Mouse (Mus musculus): Measurements from ENCODE around the gene Ang2. TPM values are rescaled to one million over a fixed set of nuclear protein-coding genes. Genes with fewer than 3 reads are reported as not detected.
"Not testable (repeated sequence)": the region's sequence is repeated elsewhere in the genome, so short reads cannot be mapped to it uniquely, and the experiment has no call there.

Gene Ang2
- polyA plus RNA-seq (2012; rRNA removed) = not detected in 2 replicates

- no peak for DNase-seq (ENCODE audit: extremely low spot score in 1 of 2, low spot score in 1 of 2)
Measured at GRCm38 (mm10) chr14:51199098-51200023, at the start of gene Ang2. Ang2 (minus strand) TSS chr14:51199148.

GRCm38 (mm10) chr14:51247736-51248135 is 48.8 kb upstream of the Ang2 start:
- DNase-seq (ENCODE audit: extremely low spot score in 1 of 2, low spot score in 1 of 2) = no peak

- DNase-seq (ENCODE audit: extremely low spot score in 1 of 2, low spot score in 1 of 2) = peak; percentile 14 to 72
Measured at GRCm38 (mm10) chr14:51240899-51241298, 42.0 kb upstream of the Ang2 start.

GRCm38 (mm10) chr14:51237488-51237887 is 38.5 kb upstream of the Ang2 start:
- not testable (repeated sequence) for DNase-seq (ENCODE audit: extremely low spot score in 1 of 2, low spot score in 1 of 2)

- not testable (repeated sequence) for DNase-seq (ENCODE audit: extremely low spot score in 1 of 2, low spot score in 1 of 2)
Measured at GRCm38 (mm10) chr14:51229657-51230056, 30.7 kb upstream of the Ang2 start.

- DNase-seq (ENCODE audit: extremely low spot score in 1 of 2, low spot score in 1 of 2) = not testable (repeated sequence)
Measured at GRCm38 (mm10) chr14:51220075-51220474, 21.1 kb upstream of the Ang2 start.

GRCm38 (mm10) chr14:51203115-51203514 is 4.2 kb upstream of the Ang2 start, which contains the start of gene Ear14:
Ear14 (plus strand) TSS chr14:51203391.
- no peak for DNase-seq (ENCODE audit: extremely low spot score in 1 of 2, low spot score in 1 of 2)

- DNase-seq (ENCODE audit: extremely low spot score in 1 of 2, low spot score in 1 of 2) = no peak
Measured at GRCm38 (mm10) chr14:51200466-51200865, 1.5 kb upstream of the Ang2 start.

- peak; percentile 15 to 28 for DNase-seq (ENCODE audit: extremely low spot score in 1 of 2, low spot score in 1 of 2)
Measured at GRCm38 (mm10) chr14:51200054-51200453, 1.1 kb upstream of the Ang2 start.

GRCm38 (mm10) chr14:51195681-51196080 is 3.3 kb downstream of the Ang2 start:
- DNase-seq (ENCODE audit: extremely low spot score in 1 of 2, low spot score in 1 of 2) = no peak

GRCm38 (mm10) chr14:51181051-51181450 is 17.9 kb downstream of the Ang2 start:
- DNase-seq (ENCODE audit: extremely low spot score in 1 of 2, low spot score in 1 of 2) = not testable (repeated sequence)

- peak in 1 of 2 experiments; percentile 12 for DNase-seq (ENCODE audit: extremely low spot score in 1 of 2, low spot score in 1 of 2)
Measured at GRCm38 (mm10) chr14:51173843-51174242, 25.1 kb downstream of the Ang2 start.

- DNase-seq (ENCODE audit: extremely low spot score in 1 of 2, low spot score in 1 of 2) = peak in 1 of 2 experiments; percentile 37
Measured at GRCm38 (mm10) chr14:51172947-51173346, 26.0 kb downstream of the Ang2 start.

GRCm38 (mm10) chr14:51172095-51172865 is 26.7 kb downstream of the Ang2 start:
- DNase-seq (ENCODE audit: extremely low spot score in 1 of 2, low spot score in 1 of 2) = peak in 1 of 2 experiments; percentile 58

GRCm38 (mm10) chr14:51166068-51166467 is 32.9 kb downstream of the Ang2 start:
- no peak for DNase-seq (ENCODE audit: extremely low spot score in 1 of 2, low spot score in 1 of 2)

GRCm38 (mm10) chr14:51165435-51165834 is 33.5 kb downstream of the Ang2 start:
- no peak for DNase-seq (ENCODE audit: extremely low spot score in 1 of 2, low spot score in 1 of 2)

- not testable (repeated sequence) for DNase-seq (ENCODE audit: extremely low spot score in 1 of 2, low spot score in 1 of 2)
Measured at GRCm38 (mm10) chr14:51163323-51163722, 35.6 kb downstream of the Ang2 start.

- DNase-seq (ENCODE audit: extremely low spot score in 1 of 2, low spot score in 1 of 2) = not testable (repeated sequence)
Measured at GRCm38 (mm10) chr14:51161976-51162375, 37.0 kb downstream of the Ang2 start, which contains the start of gene Rnase2b. Rnase2b (plus strand) TSS chr14:51162260.

- DNase-seq (ENCODE audit: extremely low spot score in 1 of 2, low spot score in 1 of 2) = no peak
Measured at GRCm38 (mm10) chr14:51157072-51157471, 41.9 kb downstream of the Ang2 start.

- no peak for DNase-seq (ENCODE audit: extremely low spot score in 1 of 2, low spot score in 1 of 2)
Measured at GRCm38 (mm10) chr14:51156736-51157068, 42.2 kb downstream of the Ang2 start.

GRCm38 (mm10) chr14:51156056-51156735 is 42.8 kb downstream of the Ang2 start:
- DNase-seq (ENCODE audit: extremely low spot score in 1 of 2, low spot score in 1 of 2) = no peak

All from frontal cortex, adult 2 months (tissue).